Mouse (Mus musculus): ENCODE data around the gene Sppl3.

Gene Sppl3

GRCm38 (mm10) chr5:115132465-115132864, 121.5 kb downstream of the Sppl3 start:
- DNase-seq = no peak

- no peak for DNase-seq
Measured at GRCm38 (mm10) chr5:115133358-115134066, 122.6 kb downstream of the Sppl3 start.

GRCm38 (mm10) chr5:115134234-115135165, 123.6 kb downstream of the Sppl3 start, which contains the start of gene Unc119b:
Unc119b (minus strand) TSS chr5:115134975.
- DNase-seq = peak; percentile 89

- no peak for DNase-seq
Measured at GRCm38 (mm10) chr5:115139124-115139523, 128.2 kb downstream of the Sppl3 start.

GRCm38 (mm10) chr5:115140726-115141125, 129.8 kb downstream of the Sppl3 start:
- DNase-seq = no peak

GRCm38 (mm10) chr5:115142166-115142697, 131.3 kb downstream of the Sppl3 start:
- DNase-seq = no peak

- no peak for DNase-seq
Measured at GRCm38 (mm10) chr5:115143552-115143951, 132.6 kb downstream of the Sppl3 start.

GRCm38 (mm10) chr5:115144471-115144870, 133.5 kb downstream of the Sppl3 start:
- DNase-seq = no peak

GRCm38 (mm10) chr5:115145253-115145968, 134.5 kb downstream of the Sppl3 start:
- no peak for DNase-seq

GRCm38 (mm10) chr5:115145976-115146746, 135.2 kb downstream of the Sppl3 start:
- no peak for DNase-seq

GRCm38 (mm10) chr5:115146747-115147130, 135.8 kb downstream of the Sppl3 start:
- DNase-seq = no peak

GRCm38 (mm10) chr5:115147388-115147787, 136.5 kb downstream of the Sppl3 start:
- no peak for DNase-seq

- DNase-seq = no peak
Measured at GRCm38 (mm10) chr5:115148378-115148777, 137.4 kb downstream of the Sppl3 start.
